Mouse (Mus musculus) liver, embryonic 14.5 days (tissue): ENCODE results near the gene Rps21.

ENCODE experiments used
- CTCF ChIP-seq: IDR thresholded peaks from 2 replicates; pipeline ENCODE4 v1.5.1; 2016; ENCODE audit warnings: antibody characterized with exemption, low read depth, control low read depth
- EP300 ChIP-seq: IDR thresholded peaks from 2 replicates; pipeline ENCODE4 v1.6.1; 2016; ENCODE audit warnings: antibody characterized with exemption, low read depth

GRCm38 (mm10) chr2:180302201-180302600 lies 45.0 kb downstream of the Rps21 start:
- TF ChIP-seq CTCF (no peak; the same call in 1 of the 2 replicates), EP300 (no peak)
